Mouse (Mus musculus) heart, adult 2 months (tissue): Measurements from ENCODE around the gene Muc4.

Source experiments
- CTCF ChIP-seq: fragments of 200-600 bp; IDR thresholded peaks from 2 replicates; pipeline ENCODE4 v1.8.1; 2022; ENCODE audit warnings: antibody characterized with exemption, mild to moderate bottlenecking, moderate library complexity
- EP300 ChIP-seq: fragments of 200-500 bp; IDR thresholded peaks from 2 replicates; pipeline ENCODE4 v1.6.1; 2011; ENCODE audit warnings: low read depth, low read length, control low read depth; ENCODE audit not compliant: insufficient read depth

DNA sequence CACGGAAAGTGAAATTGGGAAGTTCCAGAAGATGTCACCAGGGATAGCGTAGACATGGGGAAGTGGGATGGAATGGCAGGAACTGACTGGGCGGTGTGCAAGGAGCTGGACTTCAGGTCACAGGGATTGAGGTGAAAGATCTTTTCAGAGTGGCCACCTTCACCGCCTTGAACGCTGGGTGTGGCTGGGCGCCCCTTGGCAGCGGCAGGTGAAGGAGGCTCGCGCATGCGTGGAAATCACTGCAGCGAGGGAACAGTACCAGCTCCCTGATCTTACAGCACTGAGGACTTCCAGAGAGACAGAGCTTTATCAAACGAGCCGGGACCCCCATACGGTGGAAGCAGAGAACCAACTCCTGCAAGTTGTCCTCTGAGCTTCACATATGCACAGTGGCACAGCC, 78.9 kb downstream of the Muc4 start:
- TF ChIP-seq EP300 (no peak), CTCF (no peak)
